Mouse (Mus musculus) right cerebral cortex, postnatal 25 days (tissue): ENCODE results near the gene Zfp60.

Source experiments
- DNase-seq: peaks from one replicate; pipeline ENCODE4 v3.0.0; 2022

Gene Zfp60

GRCm38 (mm10) chr7:27794566-27794965 lies 63.4 kb downstream of the Zfp60 start:
- DNase-seq: no peak

- DNase-seq: no peak
Measured at GRCm38 (mm10) chr7:27797906-27798811, 67.0 kb downstream of the Zfp60 start.

- no peak for DNase-seq
Measured at GRCm38 (mm10) chr7:27801137-27801536, 69.9 kb downstream of the Zfp60 start.

GRCm38 (mm10) chr7:27802986-27803385 lies 71.8 kb downstream of the Zfp60 start:
- DNase-seq: no peak
